Mouse (Mus musculus) forebrain, postnatal 0 days (tissue): ENCODE data around the gene Rnf149. TPM values are rescaled to one million over a fixed set of nuclear protein-coding genes. Genes with fewer than 3 reads are reported as not detected.

Source experiments
- ATAC-seq: fragments of 200-750 bp; cut with Nextera tagmentation; 2 replicates; pipeline ENCODE4 v1.8.0; 2017; ENCODE audit warnings: mild to moderate bottlenecking, moderate library complexity
- DNase-seq: peaks from one replicate; pipeline ENCODE4 v3.0.0-alpha.2; 2015
- H3K27ac ChIP-seq: fragments of 300-500 bp; sonication (generic); 2 replicates; pipeline ENCODE4 v1.5.1; 2014; ENCODE audit warnings: low read depth, mild to moderate bottlenecking, antibody characterized with exemption, low read length, moderate library complexity, mixed read lengths
- H3K27me3 ChIP-seq: fragments of 300-500 bp; sonication (generic); 2 replicates; pipeline ENCODE4 v1.6.1; 2014; ENCODE audit warnings: mild to moderate bottlenecking, low read length, mixed read lengths; ENCODE audit not compliant: insufficient read depth
- H3K36me3 ChIP-seq: fragments of 300-500 bp; sonication (generic); 2 replicates; pipeline ENCODE4 v1.6.1; 2014; ENCODE audit warnings: mild to moderate bottlenecking, moderate library complexity; ENCODE audit not compliant: insufficient read depth
- H3K4me1 ChIP-seq: fragments of 300-500 bp; sonication (generic); 2 replicates; pipeline ENCODE4 v1.6.1; 2014; ENCODE audit warnings: antibody characterized with exemption; ENCODE audit not compliant: insufficient read depth
- H3K4me2 ChIP-seq: fragments of 300-500 bp; sonication (generic); 2 replicates; pipeline ENCODE4 v1.6.1; 2014; ENCODE audit warnings: low read depth, mild to moderate bottlenecking, moderate library complexity
- H3K4me3 ChIP-seq: fragments of 300-500 bp; sonication (generic); 2 replicates; pipeline ENCODE4 v1.5.1; 2014; ENCODE audit warnings: low read depth, low read length, mixed read lengths
- H3K9ac ChIP-seq: fragments of 300-500 bp; sonication (generic); 2 replicates; pipeline ENCODE4 v1.6.1; 2014; ENCODE audit warnings: mild to moderate bottlenecking
- H3K9me3 ChIP-seq: fragments of 300-500 bp; sonication (generic); 2 replicates; pipeline ENCODE4 v1.6.1; 2016; ENCODE audit warnings: low read length
- CTCF ChIP-seq: sonication (generic); IDR thresholded peaks from 2 replicates; pipeline ENCODE4 v1.5.1; 2016; ENCODE audit warnings: antibody characterized with exemption, control low read depth, low read depth
- WGBS: fragments of 180-500 bp; shearing (Covaris S2); extraction: QIAGEN DNeasy Blood & Tissue Kit; methylation state at CpG from one replicate; pipeline ENCODE4 v1.1.7; 2014; 5-methylcytosine and 5-hydroxymethylcytosine counted together
- polyA plus RNA-seq: library from polyadenylated mRNA; unstranded; fragments of >200 nt; fragmentation: Nextera tagmentation; extraction: Ambion mirVana; gene quantifications from 2 replicates; pipeline ENCODE4 v1.2.1, GENCODE M21; 2015
- total RNA-seq: library from RNA; depleted of rRNA; stranded (reverse); fragments of >200 nt; gene quantifications from 2 replicates; pipeline ENCODE4 v1.2.3, GENCODE M21; 2014; rRNA removed

Gene Rnf149
- total RNA-seq (27.5 and 29.5 TPM in 2 replicates), polyA plus RNA-seq (8.5 and 20.0 TPM in 2 replicates)

DNA sequence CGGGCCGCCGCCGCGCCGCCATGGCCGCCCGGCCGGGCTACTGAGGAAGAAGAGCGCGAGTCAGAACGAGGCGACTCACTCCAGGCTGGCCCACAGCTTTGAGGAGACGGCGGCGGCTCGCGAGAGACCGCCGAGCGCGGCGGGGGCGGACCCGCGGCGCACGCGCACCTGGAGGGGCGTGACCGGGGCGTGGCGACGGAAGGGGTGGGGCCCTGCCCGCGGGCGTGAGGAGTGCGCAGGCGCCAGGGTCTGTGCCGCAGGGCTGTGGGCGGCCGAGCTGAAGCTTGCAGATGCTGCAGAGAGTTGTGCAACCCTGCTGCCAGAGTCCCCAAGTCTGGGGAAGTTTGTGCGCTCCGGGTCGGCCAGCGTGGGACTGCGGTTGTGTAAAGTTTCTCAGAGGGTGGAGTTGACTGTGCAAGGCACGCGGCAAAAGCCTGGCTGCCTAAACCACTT is at the start of gene Rnf149:
TSS of gene Rnf149 (minus strand) at position 153 of the 453 bp plus-strand sequence.
- H3K4me1 ChIP-seq, result peaks cover 9% of the 10 kb centered on the region
- H3K4me3 ChIP-seq, result peak within 1 kb of the TSS; percentile 88
- DNase-seq (peak; percentile 96), ATAC-seq (peak; percentile 97)
- peak within 1 kb of the TSS; percentile 78 for H3K4me2 ChIP-seq
- H3K27ac ChIP-seq, result peak within 1 kb of the TSS; percentile 99
- no peaks in the 10 kb centered on the region for H3K9me3 ChIP-seq
- H3K36me3 ChIP-seq, result no peaks in the 10 kb centered on the region
- WGBS, result 2% methylated on average over 42 of the region's 49 CpGs
- peak within 1 kb of the TSS; percentile 89 for H3K9ac ChIP-seq
- no peak for TF ChIP-seq CTCF
- H3K27me3 ChIP-seq, result no peaks in the 10 kb centered on the region

DNA sequence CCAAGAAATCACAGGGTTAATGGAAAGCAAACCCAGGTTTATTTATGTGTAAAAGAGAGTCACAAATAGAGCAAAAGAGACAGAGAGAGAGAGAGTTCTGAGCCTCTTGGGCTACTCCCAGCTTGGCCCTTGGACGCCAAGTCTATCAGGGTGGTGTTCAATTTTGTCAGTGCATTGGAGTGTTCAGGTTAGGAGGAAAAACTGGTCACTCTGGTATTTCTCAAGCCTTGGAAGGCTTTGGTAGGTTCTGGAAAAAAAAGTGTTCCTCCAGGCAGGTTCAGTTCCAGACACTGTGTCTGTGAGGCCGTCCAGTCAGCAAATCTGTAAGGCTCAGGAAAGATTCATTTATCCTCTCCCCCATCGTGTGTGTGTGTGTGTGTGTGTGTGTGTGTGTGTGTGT is 48.3 kb upstream of the Rnf149 start:
- DNase-seq (no peak), ATAC-seq (no peak)
- no peak overlapping the region for H3K27ac ChIP-seq
- no peak overlapping the region for H3K4me3 ChIP-seq
- no peak for TF ChIP-seq CTCF
- no peak overlapping the region for H3K9ac ChIP-seq
- WGBS, result 63% methylated on average over 3 of the region's 3 CpGs
- H3K9me3 ChIP-seq, result no peaks in the 10 kb centered on the region
- H3K27me3 ChIP-seq, result no peaks in the 10 kb centered on the region
- H3K36me3 ChIP-seq, result no peaks in the 10 kb centered on the region
- no peaks in the 10 kb centered on the region for H3K4me1 ChIP-seq
- H3K4me2 ChIP-seq, result no peak overlapping the region

DNA sequence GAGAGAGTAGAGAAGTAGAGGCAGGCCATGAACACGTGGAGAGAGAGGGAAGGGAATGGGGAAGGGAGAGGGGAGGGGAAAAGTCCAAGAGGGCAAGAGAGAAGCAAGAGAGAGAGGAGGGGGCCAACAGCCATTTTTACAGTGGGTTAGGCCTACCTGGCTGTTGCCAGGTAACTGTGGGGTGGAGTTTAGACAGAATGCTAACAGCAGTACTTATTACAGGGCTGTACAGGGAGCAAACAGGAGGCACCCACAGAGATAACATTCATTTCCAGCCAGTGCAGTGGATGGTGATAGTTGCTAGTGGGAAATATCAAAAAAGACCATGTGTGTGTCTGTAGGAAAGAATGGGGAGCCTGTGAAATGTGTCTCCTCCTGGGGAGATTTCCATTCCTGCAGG is 46.5 kb upstream of the Rnf149 start:
- no peaks in the 10 kb centered on the region for H3K27me3 ChIP-seq
- no peak for ATAC-seq
- H3K4me2 ChIP-seq, result no peak overlapping the region
- 50% methylated on average over 1 of the region's 1 CpGs for WGBS
- H3K9me3 ChIP-seq, result no peaks in the 10 kb centered on the region
- TF ChIP-seq CTCF, result no peak
- no peaks in the 10 kb centered on the region for H3K36me3 ChIP-seq
- no peak overlapping the region for H3K9ac ChIP-seq
- no peak overlapping the region for H3K4me3 ChIP-seq
- no peaks in the 10 kb centered on the region for H3K4me1 ChIP-seq
- H3K27ac ChIP-seq, result no peak overlapping the region
- DNase-seq, result no peak

DNA sequence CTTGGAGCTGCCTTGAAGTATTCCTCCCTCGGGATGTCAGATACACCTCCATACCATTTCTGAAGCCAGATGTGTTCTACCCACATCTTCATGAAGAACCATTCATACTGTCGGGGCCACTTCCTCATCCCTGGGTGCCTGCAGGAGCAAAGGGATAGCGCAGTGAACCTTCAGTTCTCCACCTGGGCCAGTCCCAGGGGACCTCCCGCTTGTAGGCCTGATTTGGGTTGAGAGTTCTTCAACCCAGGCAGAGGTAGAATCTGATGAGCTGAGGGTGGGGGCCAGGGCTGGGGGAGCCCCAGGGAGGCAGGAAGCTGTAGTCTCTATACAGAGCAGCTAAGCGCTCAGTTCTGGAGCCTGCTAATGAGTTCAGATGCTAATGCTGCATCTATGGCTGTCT is 45.9 kb upstream of the Rnf149 start:
- ATAC-seq (no peak), DNase-seq (no peak)
- WGBS, result 90% methylated on average over 5 of the region's 5 CpGs

DNA sequence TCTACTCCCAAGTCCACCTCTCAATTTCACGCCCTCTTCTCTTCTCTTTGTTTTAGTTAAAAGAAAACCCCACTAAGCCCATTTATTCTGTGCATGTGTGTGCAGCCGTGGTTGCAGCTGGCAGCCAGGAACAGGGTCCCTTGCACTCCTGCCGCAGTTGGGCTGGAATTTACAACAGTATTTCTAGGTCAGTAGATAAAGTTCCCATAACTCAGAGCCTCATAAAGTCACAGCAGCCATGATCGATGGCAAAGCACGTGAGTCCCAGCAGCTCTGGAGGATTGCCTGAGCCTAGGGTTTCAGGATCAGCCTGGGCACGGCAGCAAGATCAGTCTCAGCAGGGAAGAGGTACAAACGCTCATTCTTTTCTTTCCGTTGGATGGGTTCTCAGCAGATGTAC is 41.3 kb upstream of the Rnf149 start:
- Histone ChIP-seq H3K4me2 (no peak overlapping the region), H3K27ac (no peak overlapping the region), H3K9ac (no peak overlapping the region), H3K4me1 (no peaks in the 10 kb centered on the region), H3K27me3 (no peaks in the 10 kb centered on the region), H3K36me3 (no peaks in the 10 kb centered on the region), H3K4me3 (no peak overlapping the region), H3K9me3 (no peaks in the 10 kb centered on the region)
- TF ChIP-seq CTCF, result no peak
- ATAC-seq (no peak), DNase-seq (no peak)
- 23% methylated on average over 8 of the region's 8 CpGs for WGBS

More for the DNA sequence above, 45.9 kb upstream of the Rnf149 start:
- Histone ChIP-seq H3K9me3 (no peaks in the 10 kb centered on the region), H3K9ac (no peak overlapping the region), H3K4me3 (no peak overlapping the region), H3K36me3 (no peaks in the 10 kb centered on the region), H3K4me2 (no peak overlapping the region), H3K27me3 (no peaks in the 10 kb centered on the region), H3K4me1 (no peaks in the 10 kb centered on the region), H3K27ac (no peak overlapping the region)
- no peak for TF ChIP-seq CTCF

DNA sequence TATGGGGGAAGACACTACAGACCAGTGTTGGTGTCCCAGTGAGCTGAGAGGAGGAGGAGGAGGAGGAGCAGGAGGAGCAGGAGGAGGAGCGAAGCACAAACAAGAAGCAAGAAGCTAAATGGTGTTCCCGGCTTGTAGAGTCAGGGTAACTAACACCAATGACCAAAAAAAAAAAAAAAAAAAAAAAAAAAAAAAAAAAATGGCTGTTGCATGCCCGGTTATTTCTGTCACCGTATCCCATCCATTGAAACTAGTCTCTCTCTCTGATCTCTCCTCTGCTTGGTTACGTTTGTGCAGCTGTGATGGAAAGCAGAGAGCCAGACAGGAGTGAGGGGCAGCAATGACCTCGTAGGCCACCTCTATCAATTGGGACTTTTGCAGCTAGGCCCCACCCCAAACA is 38.3 kb upstream of the Rnf149 start:
- Histone ChIP-seq H3K27me3 (no peaks in the 10 kb centered on the region), H3K27ac (no peak overlapping the region), H3K9me3 (no peaks in the 10 kb centered on the region), H3K36me3 (no peaks in the 10 kb centered on the region), H3K4me1 (no peaks in the 10 kb centered on the region), H3K4me3 (no peak overlapping the region), H3K9ac (no peak overlapping the region), H3K4me2 (no peak overlapping the region)
- no peak for TF ChIP-seq CTCF
- ATAC-seq, result no peak
- DNase-seq, result no peak
- WGBS, result 74% methylated on average over 6 of the region's 6 CpGs

DNA sequence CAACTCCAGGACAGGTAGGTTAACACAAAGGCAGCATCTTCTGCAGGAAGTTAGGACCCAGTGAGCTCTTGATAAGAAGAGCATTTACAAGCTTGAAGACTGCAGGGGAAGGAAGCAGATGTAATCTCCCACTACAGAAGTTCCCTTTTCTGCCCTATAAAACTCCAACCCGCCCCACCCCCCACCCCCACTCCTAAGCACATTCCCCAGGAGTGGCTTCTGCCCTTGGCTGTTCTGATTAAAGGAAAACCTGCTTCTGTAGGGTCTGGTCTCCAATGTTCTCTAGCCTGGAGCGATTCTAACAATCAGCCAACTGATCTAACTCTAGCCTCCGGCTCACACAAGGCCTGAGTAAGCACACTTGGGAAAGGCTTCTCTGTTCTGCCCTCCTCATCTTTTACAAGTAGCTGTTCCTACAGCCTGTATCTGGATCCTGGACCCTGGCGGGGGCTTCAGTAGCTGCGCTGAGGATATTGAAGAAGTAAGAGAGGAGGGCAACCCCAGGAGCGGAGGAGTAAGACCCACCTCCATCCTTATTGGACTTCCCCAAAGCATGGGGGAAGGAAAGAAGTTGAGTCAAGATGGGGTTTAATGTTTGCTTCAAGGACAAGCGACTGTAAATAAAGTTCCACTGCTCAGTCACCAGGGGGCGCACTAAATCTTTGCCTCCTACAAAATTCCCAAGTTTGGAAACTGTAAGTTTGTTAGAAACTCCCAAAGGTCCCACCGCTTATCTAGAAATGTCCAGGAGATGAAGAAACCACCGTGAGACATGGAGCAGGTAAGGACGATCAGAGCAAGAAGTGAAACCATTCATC is 37.5 kb upstream of the Rnf149 start:
- ATAC-seq, result no peak
- no peak overlapping the region for H3K4me2 ChIP-seq
- no peaks in the 10 kb centered on the region for H3K9me3 ChIP-seq
- H3K36me3 ChIP-seq, result no peaks in the 10 kb centered on the region
- 24% methylated on average over 11 of the region's 11 CpGs for WGBS
- H3K27ac ChIP-seq, result no peak overlapping the region
- DNase-seq, result peak; percentile 67
- H3K4me3 ChIP-seq, result no peak overlapping the region
- no peaks in the 10 kb centered on the region for H3K27me3 ChIP-seq
- H3K4me1 ChIP-seq, result no peaks in the 10 kb centered on the region
- no peak overlapping the region for H3K9ac ChIP-seq
- TF ChIP-seq CTCF, result peak; percentile 79
